Mouse (Mus musculus): ENCODE data around the gene 1700010I14Rik. TPM values are rescaled to one million over a fixed set of nuclear protein-coding genes. Genes with fewer than 3 reads are reported as not detected.

Gene 1700010I14Rik
- total and polyA plus RNA-seq, 3 experiments = 0.23 to 2.2 TPM; not detected in 1

DNA sequence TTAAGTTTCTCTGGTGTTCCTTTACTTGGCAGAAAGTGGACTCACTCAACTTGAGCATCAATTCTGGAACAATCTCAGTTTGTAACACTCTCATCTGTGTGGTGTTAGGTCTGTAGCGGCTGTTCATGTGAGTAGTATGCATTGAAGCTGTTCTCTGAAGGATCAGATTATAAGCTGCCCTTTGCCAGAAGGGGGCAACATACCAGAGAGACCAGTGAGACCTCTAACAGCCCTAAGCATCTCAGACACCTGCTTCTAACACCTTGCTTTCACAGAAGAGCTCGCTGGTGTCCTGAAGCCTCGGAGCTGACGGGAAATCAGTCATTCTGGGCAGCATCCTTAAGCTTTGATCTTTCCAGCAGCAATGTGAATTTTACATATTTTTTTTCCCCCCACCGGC lies 42.0 kb downstream of the 1700010I14Rik start:
- no peak for TF ChIP-seq SIN3A (IDR thresholded peaks at IDR 0.05; ENCODE audit: low read length)
- no peak for TF ChIP-seq ZKSCAN1 (IDR thresholded peaks at IDR 0.05; ENCODE audit: low read depth, low read length)
- peak; percentile 34; the same call in 1 of the 2 replicates for TF ChIP-seq ZNF384 (IDR thresholded peaks at IDR 0.05; ENCODE audit: low read depth, low read length)
- no peak for TF ChIP-seq NELFE (IDR thresholded peaks at IDR 0.05; ENCODE audit: low read depth, low read length)
- no peak for TF ChIP-seq JUND (IDR thresholded peaks at IDR 0.05; ENCODE audit: low read depth, low read length)
- peak; percentile 10 to 41 (median 19); a peak in 3 of 6 replicates for TF ChIP-seq CTCF (IDR thresholded peaks at IDR 0.05 in 2 of 3, conservative IDR thresholded peaks at IDR 0.05 in 1 of 3; ENCODE audit: control insufficient read depth in 1 of 3, insufficient read depth in 1 of 3, low read depth in 2 of 3, low read length in 3 of 3, poor library complexity in 1 of 3, severe bottlenecking in 1 of 3)
- peak; percentile 34 for DNase-seq (ENCODE audit: low read depth, low spot score)

GRCm38 (mm10) chr17:9031241-9032141 lies 43.4 kb downstream of the 1700010I14Rik start:
- peak; percentile 92 for DNase-seq (ENCODE audit: low read depth, low spot score)
- Histone ChIP-seq H3K4me3 (ENCODE audit: control insufficient read depth in 1 of 2, insufficient read depth in 1 of 2, low read depth in 2 of 2, low read length in 2 of 2) (peak overlapping the region; percentile 45 to 68), H3K9ac (ENCODE audit: control insufficient read depth, low read depth, low read length, poor library complexity, severe bottlenecking) (peak overlapping the region; percentile 63), H3K9me3 (replicated peaks; ENCODE audit: insufficient read depth, low read length) (no peaks in the 10 kb centered on the region), H3K27ac (ENCODE audit: control insufficient read depth, low read depth, low read length) (no peak overlapping the region), H3K27me3 (ENCODE audit: control insufficient read depth in 1 of 2, insufficient read depth in 2 of 2, low read length in 2 of 2) (no peaks in the 10 kb centered on the region), H3K36me3 (ENCODE audit: control insufficient read depth in 1 of 2, insufficient read depth in 2 of 2, low read length in 2 of 2) (no peaks in the 10 kb centered on the region), H3K79me2 (ENCODE audit: control insufficient read depth, insufficient read depth, low read length, poor library complexity) (no peaks in the 10 kb centered on the region), H3K4me1 (ENCODE audit: control insufficient read depth in 1 of 2, insufficient read depth in 2 of 2, low read length in 2 of 2) (no peaks in the 10 kb centered on the region)
- peak; percentile 48 for TF ChIP-seq ELF1 (IDR thresholded peaks at IDR 0.05; ENCODE audit: low read depth, low read length)
- TF ChIP-seq POLR2AphosphoS2 (IDR thresholded peaks at IDR 0.05; ENCODE audit: low read length) = no peak
- TF ChIP-seq POLR2A (IDR thresholded peaks at IDR 0.05; ENCODE audit: control insufficient read depth in 1 of 2, insufficient read depth in 1 of 2, low read depth in 1 of 2, low read length in 2 of 2, poor library complexity in 1 of 2) = no peak
- no peak for TF ChIP-seq TBP (IDR thresholded peaks at IDR 0.05; ENCODE audit: low read depth, low read length)
- no peak for TF ChIP-seq USF2 (IDR thresholded peaks at IDR 0.05; ENCODE audit: borderline replicate concordance in 1 of 2, insufficient read depth in 1 of 2, low read depth in 1 of 2, low read length in 2 of 2)
- no peak for TF ChIP-seq E2F4 (IDR thresholded peaks at IDR 0.05; ENCODE audit: borderline replicate concordance, low read depth, low read length)
- TF ChIP-seq MXI1 (IDR thresholded peaks at IDR 0.05; ENCODE audit: low read depth, low read length) = peak; percentile 63; the same call in 1 of the 2 replicates
- TF ChIP-seq SIN3A (IDR thresholded peaks at IDR 0.05; ENCODE audit: low read length) = peak; percentile 53
- no peak for TF ChIP-seq MAFK (IDR thresholded peaks at IDR 0.05; ENCODE audit: borderline replicate concordance, low read depth, low read length)
- TF ChIP-seq BHLHE40 (IDR thresholded peaks at IDR 0.05; ENCODE audit: borderline replicate concordance, low read depth, low read length) = 0 out of 2 replicates have a peak, but pooled peaks have one; percentile 34
- no peak for TF ChIP-seq NRF1 (IDR thresholded peaks at IDR 0.05; ENCODE audit: insufficient read depth, low read depth, low read length, poor library complexity, severe bottlenecking)
- peak; percentile 38; the same call in 1 of the 2 replicates for TF ChIP-seq USF1 (IDR thresholded peaks at IDR 0.05; ENCODE audit: low read depth, low read length)
- TF ChIP-seq MYC (IDR thresholded peaks at IDR 0.05; ENCODE audit: low read depth, low read length) = peak; percentile 76; the same call in 1 of the 2 replicates
- no peak for TF ChIP-seq NELFE (IDR thresholded peaks at IDR 0.05; ENCODE audit: low read depth, low read length)
- TF ChIP-seq MEF2A (IDR thresholded peaks at IDR 0.05; ENCODE audit: extremely low read depth, insufficient replicate concordance, low read depth, low read length, poor library complexity, severe bottlenecking) = no peak
- no peak for TF ChIP-seq TAL1 (IDR thresholded peaks at IDR 0.05; ENCODE audit: low read length)
- TF ChIP-seq RCOR1 (IDR thresholded peaks at IDR 0.05; ENCODE audit: low read depth, low read length) = no peak
- no peak for TF ChIP-seq GABPA (IDR thresholded peaks at IDR 0.05; ENCODE audit: low read depth, low read length)
- TF ChIP-seq CTCF (IDR thresholded peaks at IDR 0.05 in 2 of 3, conservative IDR thresholded peaks at IDR 0.05 in 1 of 3; ENCODE audit: control insufficient read depth in 1 of 3, insufficient read depth in 1 of 3, low read depth in 2 of 3, low read length in 3 of 3, poor library complexity in 1 of 3, severe bottlenecking in 1 of 3) = peak; percentile 90 to 95 (median 91)
- TF ChIP-seq CHD1 (IDR thresholded peaks at IDR 0.05; ENCODE audit: low read depth, low read length) = no peak
- no peak for TF ChIP-seq JUND (IDR thresholded peaks at IDR 0.05; ENCODE audit: low read depth, low read length)
- 0 out of 2 replicates have a peak, but pooled peaks have one; percentile 40 for TF ChIP-seq MAZ (IDR thresholded peaks at IDR 0.05; ENCODE audit: low read depth, low read length)
- no peak for TF ChIP-seq KAT2A (conservative IDR thresholded peaks at IDR 0.05; ENCODE audit: low read depth, low read length)
- TF ChIP-seq GATA1 (IDR thresholded peaks at IDR 0.05; ENCODE audit: low read depth, low read length) = peak; percentile 55
- TF ChIP-seq MAX (IDR thresholded peaks at IDR 0.05; ENCODE audit: low read length) = peak; percentile 79
- no peak for TF ChIP-seq POLR2AphosphoS5 (IDR thresholded peaks at IDR 0.05; ENCODE audit: borderline replicate concordance, low read depth, low read length)

More for the DNA sequence above, 42.0 kb downstream of the 1700010I14Rik start:
- Histone ChIP-seq H3K27ac (ENCODE audit: control insufficient read depth, low read depth, low read length) (no peak overlapping the region), H3K9ac (ENCODE audit: control insufficient read depth, low read depth, low read length, poor library complexity, severe bottlenecking) (no peak overlapping the region), H3K9me3 (replicated peaks; ENCODE audit: insufficient read depth, low read length) (no peaks in the 10 kb centered on the region), H3K79me2 (ENCODE audit: control insufficient read depth, insufficient read depth, low read length, poor library complexity) (no peaks in the 10 kb centered on the region), H3K36me3 (ENCODE audit: control insufficient read depth in 1 of 2, insufficient read depth in 2 of 2, low read length in 2 of 2) (no peaks in the 10 kb centered on the region), H3K27me3 (ENCODE audit: control insufficient read depth in 1 of 2, insufficient read depth in 2 of 2, low read length in 2 of 2) (no peaks in the 10 kb centered on the region), H3K4me1 (ENCODE audit: control insufficient read depth in 1 of 2, insufficient read depth in 2 of 2, low read length in 2 of 2) (no peaks in the 10 kb centered on the region), H3K4me3 (ENCODE audit: control insufficient read depth in 1 of 2, insufficient read depth in 1 of 2, low read depth in 2 of 2, low read length in 2 of 2) (no peak overlapping the region)
